22 mouse cellular contexts compared by ENCODE assay signal in genomic region chr1:160734743-160735142, GRCm38 (mm10). TPM values are rescaled to one million over a fixed set of nuclear protein-coding genes. Genes with fewer than 3 reads are reported as not detected.
DNase-seq lines count a peak whose midpoint lies in the region; TF ChIP-seq lines count a peak whose summit lies in the region.
"Had no signal": no experiment of that assay in that cellular context is flagged by ENCODE, and none has a peak within 500 bp of the region (broad histone marks: within the 10 kb centered on the region; RNA-seq: fewer than 3 reads in every experiment).

No protein-coding gene starts in this region.

- in situ Hi-C loops in ES-E14 (cut with MboI; ENCODE audit: low sequenced_read_pairs in 2 of 2, unreplicated experiment in 2 of 2) = no loop called here

- TF ChIP-seq POLR2A in ES-Bruce4 (IDR thresholded peaks at IDR 0.05; ENCODE audit: insufficient read depth, low read length) = no peak

- peak; percentile 77 for TF ChIP-seq EP300 in ES-Bruce4 (IDR thresholded peaks at IDR 0.05; ENCODE audit: insufficient read depth, low read depth, low read length)

- DNase-seq in ES-E14 (ENCODE audit: low read depth, low spot score) (peak; percentile 59), WW6 (ENCODE audit: low read depth, low spot score) (peak; percentile 42)
- no peak for DNase-seq in gastrocnemius, adult 18-20 months (ENCODE audit: low spot score)
- no peak for DNase-seq in frontal cortex, adult 2 months (ENCODE audit: extremely low spot score in 1 of 2, low spot score in 1 of 2)
- no peak for DNase-seq in cerebellum, adult 18-20 months
- DNase-seq: adrenal gland, adult 8-10 months; adrenal gland, postnatal 14 days; adrenal gland, postnatal 36 days; B cell, adult 2 months; cerebellum, adult 11-12 months; cerebellum, adult 8-10 months; cerebellum, adult 9-11 months; cerebellum, postnatal 14 days; cerebellum, postnatal 36 days; embryo, embryonic 11 days had no signal

- no peak for TF ChIP-seq CTCF in ES-Bruce4 (IDR thresholded peaks at IDR 0.05; ENCODE audit: low read depth, low read length)

- H3K36me3 ChIP-seq in ES-Bruce4 (ENCODE audit: control insufficient read depth, insufficient read depth, low read length, poor library complexity, severe bottlenecking) (no peaks in the 10 kb centered on the region; the same call in 1 of the 2 replicates), ES-E14 (ENCODE audit: control insufficient read depth, insufficient read depth, low read length, poor library complexity, severe bottlenecking) (no peaks in the 10 kb centered on the region)
- H3K36me3 ChIP-seq: forebrain, embryonic 10.5 days; forebrain, embryonic 12.5 days had no signal

- no peaks in the 10 kb centered on the region for H3K27me3 ChIP-seq in ES-Bruce4 (ENCODE audit: control insufficient read depth, insufficient read depth, low read length, poor library complexity, severe bottlenecking)
- H3K27me3 ChIP-seq: CH12.LX; embryonic facial prominence, embryonic 13.5 days; embryonic facial prominence, embryonic 15.5 days; forebrain, embryonic 12.5 days had no signal

- H3K9ac ChIP-seq in ES-Bruce4 (ENCODE audit: low read depth, poor library complexity, severe bottlenecking) = no peak overlapping the region
- H3K9ac ChIP-seq in ES-E14 (ENCODE audit: insufficient read depth, low read depth, low read length, poor library complexity, severe bottlenecking) = peak overlapping the region; percentile 36; the same call in 1 of the 2 replicates
- H3K9ac ChIP-seq: embryonic facial prominence, embryonic 13.5 days; embryonic facial prominence, embryonic 15.5 days; forebrain, embryonic 12.5 days had no signal

- H3K27ac ChIP-seq in ES-Bruce4 (ENCODE audit: insufficient read depth, low read length) (peak overlapping the region; percentile 94), ES-E14 (ENCODE audit: insufficient read depth, low read depth, low read length, poor library complexity, severe bottlenecking) (peak overlapping the region; percentile 89)
- H3K27ac ChIP-seq: embryonic facial prominence, embryonic 13.5 days; embryonic facial prominence, embryonic 15.5 days; forebrain, embryonic 10.5 days; forebrain, embryonic 12.5 days had no signal

- no peaks in the 10 kb centered on the region for H3K4me1 ChIP-seq in ES-Bruce4 (ENCODE audit: control insufficient read depth, insufficient read depth, low read length)
- peaks cover 2 to 8% of the 10 kb centered on the region in 2 experiments; a peak in 3 of 4 replicates for H3K4me1 ChIP-seq in ES-E14 (ENCODE audit: control insufficient read depth in 2 of 2, insufficient read depth in 2 of 2, low read length in 2 of 2, poor library complexity in 1 of 2)
- H3K4me1 ChIP-seq: embryonic facial prominence, embryonic 13.5 days; embryonic facial prominence, embryonic 15.5 days; forebrain, embryonic 10.5 days; forebrain, embryonic 12.5 days had no signal

- H3K4me3 ChIP-seq in ES-Bruce4 (ENCODE audit: low read depth, low read length) = no peak overlapping the region
- 0 out of 4 replicates have a peak overlapping the region, but pooled peaks of 1 of the 2 experiments have one; percentile 8 for H3K4me3 ChIP-seq in ES-E14 (ENCODE audit: insufficient read depth in 1 of 2, low read depth in 1 of 2, low read length in 2 of 2, poor library complexity in 1 of 2, severe bottlenecking in 1 of 2)
- H3K4me3 ChIP-seq: embryonic facial prominence, embryonic 13.5 days; embryonic facial prominence, embryonic 15.5 days; erythroblast, embryonic 14.5 days; forebrain, embryonic 10.5 days; forebrain, embryonic 12.5 days had no signal

- H3K9me3 ChIP-seq in ES-Bruce4 (replicated peaks; ENCODE audit: control insufficient read depth, insufficient read depth, low read length, poor library complexity, severe bottlenecking) = no peaks in the 10 kb centered on the region
- H3K9me3 ChIP-seq in ES-E14 (ENCODE audit: control insufficient read depth, insufficient read depth, low read depth, low read length) = no peaks in the 10 kb centered on the region
- H3K9me3 ChIP-seq: embryonic facial prominence, embryonic 13.5 days; embryonic facial prominence, embryonic 15.5 days; forebrain, embryonic 10.5 days; forebrain, embryonic 12.5 days had no signal

TF ChIP-seq in ES-E14, 5 proteins besides CTCF, POLR2A, EP300 and RAD21:
- TF ChIP-seq CHD2 (IDR thresholded peaks at IDR 0.05; ENCODE audit: low read depth, low read length) (peak; percentile 26; the same call in 1 of the 2 replicates), HCFC1 (IDR thresholded peaks at IDR 0.05; ENCODE audit: borderline replicate concordance, insufficient read depth, low read length) (no peak), ZC3H11A (IDR thresholded peaks at IDR 0.05; ENCODE audit: borderline replicate concordance, low read depth, low read length) (no peak), ZNF384 (IDR thresholded peaks at IDR 0.05; ENCODE audit: low read depth, low read length) (no peak), MAFK (IDR thresholded peaks at IDR 0.05; ENCODE audit: insufficient read depth, low read depth, low read length) (0 out of 2 replicates have a peak, but pooled peaks have one; percentile 73)

RNA-seq across cellular contexts. Expression of gene Rabgap1l, which starts 58.3 kb away (rescaled TPM):
- 29.8 and 37.1 TPM in 2 replicates for polyA plus RNA-seq in ES-Bruce4 (2011; ENCODE audit: insufficient read depth, insufficient read length, low read depth, missing spikeins)
- 10.3 and 18.1 TPM in 2 replicates for total RNA-seq in ES-E14 (2012; rRNA removed)
- 10 to 100 TPM; 10.9 to 12.1 TPM for total RNA-seq in gastrocnemius, adult 18-20 months (2021)
- 61.9 and 79.8 TPM in 2 replicates for polyA plus RNA-seq in frontal cortex, adult 2 months (2012; rRNA removed)

Comparison
In these comparisons a context has a peak if more than half of its experiments do, and no peak if none do; other contexts are left out.
1. DNase-seq: peak in ES-E14 (single experiment) and WW6 (single experiment); none in gastrocnemius, adult 18-20 months (single experiment), frontal cortex, adult 2 months (0 of 2) and cerebellum, adult 18-20 months (0 of 2).